Mouse (Mus musculus) CH12.LX (cell line): ENCODE measurements around the gene Coq4. TPM values are rescaled to one million over a fixed set of nuclear protein-coding genes. Genes with fewer than 3 reads are reported as not detected.

Source experiments
- DNase-seq: peaks from one replicate; pipeline ENCODE4 v3.0.0-alpha.2; 2013; ENCODE audit errors: extremely low read depth
- H3K27ac ChIP-seq: 2 replicates; pipeline ENCODE4 v1.5.1; 2012; ENCODE audit warnings: low read depth, mild to moderate bottlenecking, control low read depth, moderate library complexity; ENCODE audit not compliant: insufficient read depth
- H3K27me3 ChIP-seq: replicated peaks from 2 replicates; pipeline ENCODE3; 2012; ENCODE audit warnings: inconsistent platforms
- H3K36me3 ChIP-seq, 2 experiments: replicated peaks in 1 of 2; 2 replicates each; pipeline versions ENCODE3 to v1.6.1; 2012; ENCODE audit warnings: inconsistent platforms in 1 of 2, low read length in 1 of 2, mild to moderate bottlenecking in 1 of 2, mixed read lengths in 1 of 2, moderate library complexity in 1 of 2; ENCODE audit not compliant: control insufficient read depth in 1 of 2, insufficient read depth in 1 of 2
- H3K4me1 ChIP-seq, 2 experiments: 2 replicates each; pipeline ENCODE4 v1.6.1; 2012; ENCODE audit warnings: inconsistent platforms in 1 of 2, moderate library complexity in 1 of 2; ENCODE audit not compliant: insufficient read depth in 2 of 2, control insufficient read depth in 1 of 2
- H3K4me2 ChIP-seq: 2 replicates; pipeline ENCODE4 v1.6.1; 2012; ENCODE audit warnings: low read depth, mild to moderate bottlenecking, control low read depth; ENCODE audit not compliant: poor library complexity, insufficient read depth, severe bottlenecking
- H3K4me3 ChIP-seq, 3 experiments: fragments of 150-350 bp in 1 of 3; sonication (generic) in 1 of 3; replicated peaks in 1 of 3; 2 replicates each; pipeline versions ENCODE3 to v1.5.1; 2011 to 2012; ENCODE audit warnings: low read depth in 2 of 3, low read length in 2 of 3, mild to moderate bottlenecking in 2 of 3, moderate library complexity in 2 of 3, control low read depth in 1 of 3, improper control_type of control experiment in 1 of 3, inconsistent platforms in 1 of 3, mixed read lengths in 1 of 3; ENCODE audit not compliant: poor library complexity in 1 of 3
- H3K79me2 ChIP-seq: replicated peaks from 2 replicates; pipeline ENCODE4 v1.6.1; 2012; ENCODE audit warnings: mild to moderate bottlenecking, moderate library complexity; ENCODE audit not compliant: control insufficient read depth, poor library complexity, insufficient read depth, severe bottlenecking; ENCODE audit errors: extremely low read depth
- H3K9ac ChIP-seq: 2 replicates; pipeline ENCODE4 v1.6.1; 2012; ENCODE audit warnings: low read depth, mild to moderate bottlenecking, control low read depth, moderate library complexity; ENCODE audit not compliant: insufficient read depth
- H3K9me3 ChIP-seq: replicated peaks from 2 replicates; pipeline ENCODE3; 2012; ENCODE audit warnings: low read length, inconsistent platforms, mixed read lengths
- CTCF ChIP-seq, 2 experiments: IDR thresholded peaks in 1 of 2; conservative IDR thresholded peaks in 1 of 2; 2 replicates each; pipeline ENCODE4 v1.5.1; 2011 to 2012; ENCODE audit warnings: low read depth in 2 of 2, low read length in 2 of 2, improper control_type of control experiment in 1 of 2, inconsistent platforms in 1 of 2, mild to moderate bottlenecking in 1 of 2, moderate library complexity in 1 of 2
- EP300 ChIP-seq: IDR thresholded peaks from 2 replicates; pipeline ENCODE4 v1.6.1; 2011; ENCODE audit warnings: low read length, improper control_type of control experiment
- HCFC1 ChIP-seq: IDR thresholded peaks from 2 replicates; pipeline ENCODE4 v1.6.1; 2012; ENCODE audit warnings: low read depth, mild to moderate bottlenecking, inconsistent platforms, low read length, improper control_type of control experiment
- IRF4 ChIP-seq: IDR thresholded peaks from 2 replicates; pipeline ENCODE4 v1.6.1; 2014; ENCODE audit warnings: low read depth, mild to moderate bottlenecking, inconsistent platforms, low read length, improper control_type of control experiment
- MAX ChIP-seq: IDR thresholded peaks from 2 replicates; pipeline ENCODE4 v1.6.1; 2011; ENCODE audit warnings: low read length, improper control_type of control experiment
- MXI1 ChIP-seq: IDR thresholded peaks from 2 replicates; pipeline ENCODE4 v1.6.1; 2011; ENCODE audit warnings: mild to moderate bottlenecking, low read depth, low read length, improper control_type of control experiment
- MYC ChIP-seq: IDR thresholded peaks from 2 replicates; pipeline ENCODE4 v1.6.1; 2011; ENCODE audit warnings: low read depth, mild to moderate bottlenecking, improper control_type of control experiment, low read length
- PAX5 ChIP-seq: IDR thresholded peaks from 2 replicates; pipeline ENCODE4 v1.6.1; 2012; ENCODE audit warnings: low read length, inconsistent platforms, mixed read lengths
- RAD21 ChIP-seq: IDR thresholded peaks from 2 replicates; pipeline ENCODE4 v1.6.1; 2011; ENCODE audit warnings: low read depth, mild to moderate bottlenecking, low read length, improper control_type of control experiment, moderate library complexity
- SMC3 ChIP-seq: IDR thresholded peaks from 2 replicates; pipeline ENCODE4 v1.6.1; 2011; ENCODE audit warnings: low read depth, low read length, improper control_type of control experiment
- ZC3H11A ChIP-seq: IDR thresholded peaks from 2 replicates; pipeline ENCODE4 v1.6.1; 2012; ENCODE audit warnings: low read depth, mild to moderate bottlenecking, inconsistent platforms, low read length, improper control_type of control experiment
- ZMIZ1 ChIP-seq: IDR thresholded peaks from 2 replicates; pipeline ENCODE4 v1.6.1; 2012; ENCODE audit warnings: low read depth, mild to moderate bottlenecking, inconsistent platforms, low read length, improper control_type of control experiment
- ZNF384 ChIP-seq: IDR thresholded peaks from 2 replicates; pipeline ENCODE4 v1.6.1; 2012; ENCODE audit warnings: low read depth, low read length, improper control_type of control experiment, inconsistent platforms
- dilution Hi-C: fragments of 300-500 bp; cut with MboI; formaldehyde crosslinking; loops from 2 replicates; pipeline ENCODE4 v1.14.3; 2020; ENCODE audit warnings: low sequenced_read_pairs; ENCODE audit not compliant: extremely low pct_unique_long_range_greater_than_20kb, extremely low pct_ligation_motif_present
- in situ Hi-C: fragments of 300-500 bp; cut with MboI; formaldehyde crosslinking; loops from 3 replicates; pipeline ENCODE4 v1.14.3; 2019; ENCODE audit warnings: low sequenced_read_pairs, low pct_ligation_motif_present, low pct_unique_long_range_greater_than_20kb, mixed read lengths
- polyA plus RNA-seq: library from polyadenylated mRNA; unstranded; fragments of >175 nt; gene quantifications from 2 replicates; pipeline ENCODE4 v1.2.1, GENCODE M21; 2012; ENCODE audit warnings: low read depth; ENCODE audit not compliant: insufficient read length
- total RNA-seq, 2 experiments: library from RNA; depleted of rRNA; stranded (reverse); fragments of 300-350 nt in 1 of 2; fragments of >200 nt in 1 of 2; gene quantifications; 2 replicates each; pipeline ENCODE4 v1.2.3; 2012 to 2014

Gene Coq4
- total and polyA plus RNA-seq, 3 experiments: 19.1 to 25.2 (median 21.5) TPM

DNA sequence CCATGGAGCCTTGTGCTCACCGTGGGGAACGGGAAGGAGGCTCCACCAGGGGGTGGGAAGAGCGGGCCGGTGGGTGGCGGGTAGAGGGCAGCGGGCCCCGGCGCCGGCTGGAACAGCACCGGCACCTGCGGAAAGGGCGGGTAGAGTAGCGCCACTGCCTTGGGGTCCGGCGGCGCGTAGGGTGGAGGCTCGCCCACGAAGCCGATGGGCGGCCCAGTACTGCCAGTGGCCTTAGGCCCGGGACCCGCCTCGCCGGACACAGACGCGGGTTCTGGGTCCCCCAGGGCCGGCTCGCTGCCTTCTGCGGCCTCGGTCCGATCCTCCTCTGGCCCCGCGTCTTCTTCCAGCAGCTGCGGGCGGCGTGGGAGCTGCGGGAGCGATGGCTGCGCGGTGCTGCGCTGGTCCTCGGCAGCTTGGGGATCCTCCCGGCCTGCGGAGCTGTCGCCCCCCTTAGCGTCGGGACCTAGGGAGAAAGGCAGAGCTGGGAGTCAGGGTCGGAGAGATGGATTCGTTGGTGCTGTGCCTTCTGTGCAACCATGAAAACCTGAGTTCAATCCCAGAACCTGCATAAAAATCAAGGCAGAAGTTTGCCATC lies 40.0 kb upstream of the Coq4 start:
- DNase-seq: no peak
- H3K4me3 ChIP-seq: no peak overlapping the region
- in situ Hi-C loops: no loop called here
- H3K4me2 ChIP-seq: no peak overlapping the region
- peaks cover 9 to 14% of the 10 kb centered on the region in 2 experiments; a peak in 2 of 4 replicates for H3K4me1 ChIP-seq
- no peak overlapping the region for H3K27ac ChIP-seq
- H3K79me2 ChIP-seq: no peaks in the 10 kb centered on the region
- H3K9me3 ChIP-seq: peaks cover 4% of the 10 kb centered on the region
- H3K36me3 ChIP-seq: no peaks in the 10 kb centered on the region
- dilution Hi-C loops: no loop called here
- no peaks in the 10 kb centered on the region for H3K27me3 ChIP-seq
- no peak overlapping the region for H3K9ac ChIP-seq
- TF ChIP-seq HCFC1 (no peak), ZNF384 (no peak), IRF4 (no peak), MXI1 (no peak), ZMIZ1 (no peak), PAX5 (no peak)

DNA sequence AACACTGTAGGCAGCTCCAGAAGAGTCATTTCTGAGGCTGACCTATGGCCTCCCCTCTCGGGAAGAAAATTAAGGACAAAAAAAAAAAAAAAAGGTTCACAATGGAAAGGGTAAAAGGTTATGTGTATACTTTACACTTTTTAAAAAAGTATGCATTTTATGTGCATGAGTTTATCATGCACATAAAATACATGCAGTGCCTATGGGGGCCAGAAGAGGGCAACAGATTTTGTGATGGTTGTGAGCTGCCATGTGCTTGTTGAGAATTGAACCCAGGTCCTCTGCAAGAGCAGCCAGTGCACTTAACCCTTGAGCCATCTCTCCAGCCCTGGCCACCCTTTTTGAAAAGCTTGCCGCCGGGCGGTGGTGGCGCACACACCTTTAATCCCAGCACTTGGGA lies 39.4 kb upstream of the Coq4 start:
- Histone ChIP-seq H3K27me3 (no peaks in the 10 kb centered on the region), H3K9ac (no peak overlapping the region), H3K4me3 (no peak overlapping the region), H3K27ac (no peak overlapping the region), H3K4me2 (no peak overlapping the region), H3K4me1 (peaks cover 9 to 14% of the 10 kb centered on the region in 2 experiments; a peak in 2 of 4 replicates), H3K36me3 (no peaks in the 10 kb centered on the region), H3K9me3 (peaks cover 6% of the 10 kb centered on the region), H3K79me2 (no peaks in the 10 kb centered on the region)
- in situ Hi-C loops (no loop called here), dilution Hi-C loops (no loop called here)
- peak; percentile 7 to 44; a peak in 2 of 4 replicates for TF ChIP-seq CTCF (conservative IDR thresholded peaks at IDR 0.05 in 1 of 2, IDR thresholded peaks at IDR 0.05 in 1 of 2; ENCODE audit: low read depth in 2 of 2, low read length in 2 of 2)
- TF ChIP-seq MAX: no peak
- TF ChIP-seq MYC: peak; percentile 43; the same call in 1 of the 2 replicates
- DNase-seq: no peak

DNA sequence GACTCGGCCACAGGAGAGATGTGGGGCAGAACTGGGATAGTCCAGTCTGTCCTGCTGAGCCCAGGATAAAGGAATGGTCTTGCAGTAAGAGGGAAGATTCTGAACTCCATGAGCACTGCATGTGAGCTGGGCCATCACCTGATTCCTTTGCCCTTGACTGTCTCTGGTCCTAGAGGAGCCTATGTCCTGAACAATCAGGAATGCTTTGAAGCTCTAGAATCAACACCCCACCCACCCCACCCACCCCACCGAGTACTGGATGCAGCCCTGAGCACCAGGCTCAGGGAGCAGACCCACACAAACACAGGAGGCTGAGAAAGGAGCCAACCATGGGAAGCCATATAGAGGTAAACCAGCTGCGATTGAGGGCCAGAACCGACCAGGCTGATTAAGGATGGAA lies 38.8 kb upstream of the Coq4 start:
- no peak overlapping the region for H3K27ac ChIP-seq
- DNase-seq: no peak
- no peak for TF ChIP-seq MAX
- no peak for TF ChIP-seq RAD21
- no peak for TF ChIP-seq ZC3H11A
- TF ChIP-seq SMC3: no peak
- TF ChIP-seq EP300: no peak
- TF ChIP-seq, all 38 proteins: peak for 0
- Histone ChIP-seq H3K9me3 (peaks cover 6% of the 10 kb centered on the region), H3K9ac (no peak overlapping the region), H3K79me2 (no peaks in the 10 kb centered on the region), H3K4me1 (peaks cover 9 to 14% of the 10 kb centered on the region in 2 experiments; a peak in 2 of 4 replicates), H3K27me3 (no peaks in the 10 kb centered on the region), H3K4me2 (no peak overlapping the region), H3K4me3 (no peak overlapping the region), H3K36me3 (no peaks in the 10 kb centered on the region)
- dilution Hi-C loops (no loop called here), in situ Hi-C loops (no loop called here)
